Mouse (Mus musculus): ENCODE measurements around the gene Gm5868. TPM values are rescaled to one million over a fixed set of nuclear protein-coding genes. Genes with fewer than 3 reads are reported as not detected.

The Gm5868 gene
- polyA plus RNA-seq (2014; fragmentation: Illumina TruSeq; extraction: RNeasy Lipid Tissue Mini Kit (QIAGEN cat#74804)): 3.7 TPM

GRCm38 (mm10) chr5:72587192-72587681 lies at the start of gene Gm5868:
Gene Gm5868, minus strand, starts transcription at chr5:72587551.

GRCm38 (mm10) chr5:72580970-72581332 lies 6.4 kb downstream of the Gm5868 start, which contains the start of gene Zar1:
Gene Zar1, minus strand, starts transcription at chr5:72581254.

GRCm38 (mm10) chr5:72559544-72560049 lies 27.8 kb downstream of the Gm5868 start, which contains the start of gene Nfxl1:
Gene Nfxl1, minus strand, starts transcription at chr5:72559684.

Other genes starting within 250 kb of the Gm5868 start
- gene Corin, start 83.1 kb downstream of the Gm5868 start, polyA plus RNA-seq (2014; fragmentation: Illumina TruSeq; extraction: RNeasy Lipid Tissue Mini Kit (QIAGEN cat#74804)): 2.7 TPM
- 56.3 TPM for gene Nfxl1, start 27.9 kb downstream of the Gm5868 start, polyA plus RNA-seq (2014; fragmentation: Illumina TruSeq; extraction: RNeasy Lipid Tissue Mini Kit (QIAGEN cat#74804))
- 3.2 TPM for gene Zar1, start 6.3 kb downstream of the Gm5868 start, polyA plus RNA-seq (2014; fragmentation: Illumina TruSeq; extraction: RNeasy Lipid Tissue Mini Kit (QIAGEN cat#74804))
- 2.6 TPM for gene Cnga1, start 56.7 kb upstream of the Gm5868 start, polyA plus RNA-seq (2014; fragmentation: Illumina TruSeq; extraction: RNeasy Lipid Tissue Mini Kit (QIAGEN cat#74804))
- gene Nipal1, start 60.2 kb upstream of the Gm5868 start, polyA plus RNA-seq (2014; fragmentation: Illumina TruSeq; extraction: RNeasy Lipid Tissue Mini Kit (QIAGEN cat#74804)): 24.7 TPM
- gene Txk, start 165.2 kb upstream of the Gm5868 start, polyA plus RNA-seq (2014; fragmentation: Illumina TruSeq; extraction: RNeasy Lipid Tissue Mini Kit (QIAGEN cat#74804)): 1.3 TPM

All from ovary, adult 10 weeks (tissue).